Mouse (Mus musculus) kidney, adult 2 months (tissue): ENCODE measurements around the gene Hspa2. TPM values are rescaled to one million over a fixed set of nuclear protein-coding genes. Genes with fewer than 3 reads are reported as not detected.
A peak's percentile ranks its signal among the peaks of the same experiment; 100 is the strongest.
"Not testable (repeated sequence)": the region's sequence is repeated elsewhere in the genome, so short reads cannot be mapped to it uniquely, and the experiment has no call there.

Experiments used
- DNase-seq: peaks from one replicate; pipeline ENCODE4 v3.0.0; 2021
- H3K27ac ChIP-seq: fragments of 200-500 bp; 2 replicates; pipeline ENCODE4 v1.5.1; 2012; ENCODE audit warnings: low read depth, low read length, control low read depth, inconsistent platforms; ENCODE audit not compliant: insufficient read depth
- H3K27me3 ChIP-seq: fragments of 200-500 bp; replicated peaks from 2 replicates; pipeline ENCODE4 v1.6.1; 2012; ENCODE audit warnings: mild to moderate bottlenecking, moderate library complexity, low read length, inconsistent platforms; ENCODE audit not compliant: control insufficient read depth, insufficient read depth
- H3K36me3 ChIP-seq: fragments of 200-500 bp; 2 replicates; pipeline ENCODE4 v1.6.1; 2012; ENCODE audit warnings: mild to moderate bottlenecking, moderate library complexity, low read length, inconsistent platforms; ENCODE audit not compliant: control insufficient read depth, insufficient read depth
- H3K4me1 ChIP-seq: fragments of 200-500 bp; 2 replicates; pipeline ENCODE4 v1.6.1; 2011; ENCODE audit warnings: low read length; ENCODE audit not compliant: control insufficient read depth, insufficient read depth
- H3K4me3 ChIP-seq: fragments of 200-500 bp; 2 replicates; pipeline ENCODE4 v1.5.1; 2011; ENCODE audit warnings: mild to moderate bottlenecking, low read depth, low read length, control low read depth; ENCODE audit not compliant: insufficient read depth
- CTCF ChIP-seq: fragments of 200-500 bp; conservative IDR thresholded peaks from 2 replicates; pipeline ENCODE4 v1.5.1; 2011; ENCODE audit warnings: low read depth, mild to moderate bottlenecking, control low read depth, low read length, moderate library complexity, mixed read lengths; ENCODE audit not compliant: insufficient read depth, insufficient read length
- POLR2A ChIP-seq: fragments of 200-500 bp; IDR thresholded peaks from one replicate; pipeline ENCODE4 v1.6.1; 2011; ENCODE audit warnings: low read depth, low read length, control low read depth
- WGBS: fragments of 180-500 bp; shearing (Covaris S2); methylation state at CpG from one replicate; pipeline ENCODE4 v1.1.7; 2018; 5-methylcytosine and 5-hydroxymethylcytosine counted together
- polyA plus RNA-seq: library from polyadenylated mRNA; depleted of rRNA; stranded (reverse); fragments of >200 nt; gene quantifications from 2 replicates; pipeline ENCODE4 v1.2.3, GENCODE M21; 2012

Hspa2 gene
- polyA plus RNA-seq, 1 experiment = 11.8 TPM

DNA sequence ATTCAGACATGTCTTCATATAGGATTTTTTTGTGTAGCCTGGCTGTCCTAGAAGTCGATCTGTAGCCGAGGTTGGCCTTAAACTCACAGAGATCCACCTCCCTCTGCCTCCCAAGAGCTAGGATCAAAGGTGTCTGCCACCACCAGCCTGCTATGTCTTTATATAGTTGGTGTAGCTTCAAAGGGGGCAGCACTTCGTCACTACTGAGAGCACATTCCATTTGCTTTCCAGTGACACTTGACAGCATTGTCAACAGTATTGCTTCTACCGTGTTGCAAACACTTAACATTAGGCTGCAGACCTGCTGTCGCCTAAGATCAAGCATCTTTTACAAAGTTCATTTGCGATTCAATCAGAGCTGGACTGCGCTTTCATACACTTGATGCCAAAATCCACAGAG lies 30.1 kb downstream of the Hspa2 start:
- H3K4me3 ChIP-seq = no peak overlapping the region
- H3K27me3 ChIP-seq = no peaks in the 10 kb centered on the region
- H3K4me1 ChIP-seq = no peaks in the 10 kb centered on the region
- DNase-seq = no peak
- no peak overlapping the region for H3K27ac ChIP-seq
- no peak for TF ChIP-seq CTCF
- no peak for TF ChIP-seq POLR2A
- 60% methylated on average over 7 of the region's 7 CpGs for WGBS
- no peaks in the 10 kb centered on the region for H3K36me3 ChIP-seq

DNA sequence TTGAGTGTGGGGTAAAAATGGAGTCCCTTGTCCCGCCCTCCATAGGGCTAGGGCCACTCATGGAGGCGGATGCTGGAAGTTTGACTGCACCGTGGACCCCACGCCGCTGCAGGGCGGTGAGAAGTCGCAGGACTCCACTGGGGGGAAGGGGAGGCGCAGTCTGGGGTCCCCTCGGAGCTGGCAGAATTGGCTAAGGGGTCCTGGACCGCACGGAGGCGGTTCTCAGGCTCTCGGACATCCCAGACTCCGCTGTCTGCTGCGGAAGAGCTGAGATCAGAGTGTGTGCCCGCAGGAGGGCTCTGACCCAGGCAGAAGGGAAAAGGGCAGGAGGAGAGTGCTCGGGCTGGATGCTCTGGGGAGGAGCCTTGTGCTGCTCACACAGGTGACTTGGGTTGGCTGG lies 31.1 kb downstream of the Hspa2 start:
- no peak overlapping the region for H3K4me3 ChIP-seq
- no peaks in the 10 kb centered on the region for H3K4me1 ChIP-seq
- no peak overlapping the region for H3K27ac ChIP-seq
- no peak for TF ChIP-seq POLR2A
- no peak for TF ChIP-seq CTCF
- no peak for DNase-seq
- WGBS = 15% methylated on average over 17 of the region's 17 CpGs
- H3K36me3 ChIP-seq = no peaks in the 10 kb centered on the region
- no peaks in the 10 kb centered on the region for H3K27me3 ChIP-seq

DNA sequence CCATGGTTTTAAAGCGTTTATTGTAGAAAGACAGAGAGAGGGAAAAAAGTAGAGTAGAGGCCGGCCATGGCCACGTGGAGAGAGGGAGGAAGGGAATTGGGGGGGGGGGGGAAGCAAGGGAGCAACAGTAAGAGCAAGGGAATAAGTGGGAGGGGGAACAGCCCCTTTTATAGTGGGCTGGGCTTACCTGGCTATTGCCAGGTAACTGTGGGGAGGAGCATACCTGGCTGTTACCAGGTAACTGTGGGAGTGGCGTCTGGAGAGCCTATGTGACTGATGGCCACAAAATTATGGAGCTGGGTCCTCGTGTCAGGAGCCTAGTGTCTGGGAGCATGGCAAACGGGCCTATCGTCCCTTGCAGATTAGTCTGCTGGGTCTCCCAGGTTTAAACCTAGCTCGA lies 31.6 kb downstream of the Hspa2 start:
- no peak overlapping the region for H3K27ac ChIP-seq
- H3K36me3 ChIP-seq = no peaks in the 10 kb centered on the region
- H3K4me3 ChIP-seq = no peak overlapping the region
- DNase-seq = no peak
- TF ChIP-seq POLR2A = no peak
- TF ChIP-seq CTCF = no peak
- H3K4me1 ChIP-seq = no peaks in the 10 kb centered on the region
- no peaks in the 10 kb centered on the region for H3K27me3 ChIP-seq
- 46% methylated on average over 8 of the region's 8 CpGs for WGBS

DNA sequence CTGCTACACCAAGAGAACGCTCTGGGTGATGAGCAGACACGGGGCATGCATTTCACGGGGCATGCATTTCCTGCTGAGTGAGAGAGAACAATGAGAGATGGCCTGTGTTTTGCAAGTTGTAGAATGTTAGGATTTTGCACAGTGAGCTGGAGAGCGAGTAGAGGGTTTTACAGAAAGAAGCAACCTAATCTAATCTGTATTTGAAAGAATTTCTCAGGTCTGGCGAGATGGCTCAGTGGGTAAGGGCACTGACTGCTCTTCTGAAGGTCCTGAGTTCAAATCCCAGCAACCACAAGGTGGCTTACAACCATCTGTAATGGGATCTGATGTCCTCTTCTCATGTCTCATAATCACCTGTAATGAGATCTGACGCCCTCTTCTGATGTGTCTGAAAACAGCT lies 39.5 kb downstream of the Hspa2 start:
- not testable (repeated sequence) for H3K4me3 ChIP-seq, H3K27ac ChIP-seq, DNase-seq, H3K27me3 ChIP-seq, H3K36me3 ChIP-seq
- WGBS = 83% methylated on average over 6 of the region's 6 CpGs
- H3K4me1 ChIP-seq = peaks cover 15% of the 10 kb centered on the region

DNA sequence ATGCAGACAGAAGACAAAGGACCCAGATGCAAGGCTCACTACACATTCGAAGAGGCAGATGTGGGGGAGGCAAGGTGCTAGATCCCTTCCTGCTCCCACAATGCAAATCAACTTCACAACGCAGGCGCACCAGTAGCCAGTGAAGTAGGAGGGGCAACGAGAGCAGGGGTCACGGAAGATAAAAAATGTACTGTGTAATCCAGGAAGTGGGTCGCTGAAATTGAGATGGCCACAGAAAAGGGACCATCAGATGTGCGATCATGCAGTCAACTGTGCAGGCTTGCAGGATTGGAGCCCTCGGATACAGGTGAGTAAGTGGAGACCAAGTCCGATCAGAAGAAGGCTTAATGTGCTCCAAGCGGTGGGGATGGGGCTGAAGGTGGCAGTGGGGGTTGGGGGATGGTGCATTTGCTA lies 40.4 kb downstream of the Hspa2 start:
- TF ChIP-seq CTCF = no peak
- TF ChIP-seq POLR2A = no peak
- Histone ChIP-seq H3K4me1 (peaks cover 15% of the 10 kb centered on the region), H3K27me3 (no peaks in the 10 kb centered on the region), H3K4me3 (peak overlapping the region; percentile 53), H3K27ac (no peak overlapping the region), H3K36me3 (no peaks in the 10 kb centered on the region)
- WGBS = 39% methylated on average over 10 of the region's 10 CpGs
- peak; percentile 47 for DNase-seq

DNA sequence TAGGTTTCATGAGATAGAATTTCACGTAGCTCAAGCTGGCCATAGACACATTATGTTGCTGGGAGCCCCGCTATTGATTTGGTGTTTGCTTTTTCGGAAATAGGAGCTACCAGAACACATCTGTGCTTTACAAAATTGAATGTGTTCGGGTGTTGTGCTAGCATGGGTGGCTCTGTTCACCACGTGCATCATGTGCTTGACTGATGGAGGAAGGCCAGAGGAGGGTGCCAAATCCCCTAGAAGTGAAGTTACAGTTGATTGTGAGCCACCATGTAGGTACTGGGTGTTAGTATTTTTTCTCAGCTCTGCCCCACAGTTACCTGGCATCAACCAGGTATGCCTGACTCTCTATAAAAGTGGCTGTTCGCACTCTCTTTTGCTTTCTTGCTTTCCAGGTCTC lies 40.9 kb downstream of the Hspa2 start:
- 56% methylated on average over 6 of the region's 6 CpGs for WGBS
- no peak for TF ChIP-seq CTCF
- no peak for TF ChIP-seq POLR2A
- H3K4me1 ChIP-seq = peaks cover 15% of the 10 kb centered on the region
- DNase-seq = peak; percentile 16
- peak overlapping the region; percentile 53 for H3K4me3 ChIP-seq
- no peaks in the 10 kb centered on the region for H3K36me3 ChIP-seq
- H3K27me3 ChIP-seq = no peaks in the 10 kb centered on the region
- H3K27ac ChIP-seq = peak overlapping the region; percentile 70; the same call in 1 of the 2 replicates

DNA sequence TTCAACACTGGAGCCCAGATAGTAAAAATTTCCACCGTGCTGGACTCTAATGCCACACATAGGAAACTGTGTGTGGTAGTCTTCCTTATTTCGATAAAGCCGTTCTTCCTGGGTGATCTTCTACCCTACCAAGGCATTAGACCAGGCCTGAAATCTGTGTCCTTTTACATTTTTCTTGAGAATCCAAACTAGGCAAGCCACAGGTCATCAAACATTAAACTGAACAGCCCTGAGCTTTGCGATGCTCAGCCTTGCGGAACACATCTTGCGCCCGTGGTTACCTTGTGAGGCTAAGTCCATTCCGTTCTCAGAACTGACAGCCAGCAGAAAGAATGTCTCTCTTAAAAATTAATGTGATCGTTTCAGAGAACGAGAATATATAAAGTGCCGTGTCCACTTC lies 42.2 kb downstream of the Hspa2 start:
- H3K4me1 ChIP-seq = peaks cover 15% of the 10 kb centered on the region
- 31% methylated on average over 11 of the region's 11 CpGs for WGBS
- H3K4me3 ChIP-seq = no peak overlapping the region
- H3K27ac ChIP-seq = peak overlapping the region; percentile 92
- TF ChIP-seq POLR2A (no peak), CTCF (no peak)
- no peaks in the 10 kb centered on the region for H3K27me3 ChIP-seq
- no peaks in the 10 kb centered on the region for H3K36me3 ChIP-seq
- peak; percentile 92 for DNase-seq

DNA sequence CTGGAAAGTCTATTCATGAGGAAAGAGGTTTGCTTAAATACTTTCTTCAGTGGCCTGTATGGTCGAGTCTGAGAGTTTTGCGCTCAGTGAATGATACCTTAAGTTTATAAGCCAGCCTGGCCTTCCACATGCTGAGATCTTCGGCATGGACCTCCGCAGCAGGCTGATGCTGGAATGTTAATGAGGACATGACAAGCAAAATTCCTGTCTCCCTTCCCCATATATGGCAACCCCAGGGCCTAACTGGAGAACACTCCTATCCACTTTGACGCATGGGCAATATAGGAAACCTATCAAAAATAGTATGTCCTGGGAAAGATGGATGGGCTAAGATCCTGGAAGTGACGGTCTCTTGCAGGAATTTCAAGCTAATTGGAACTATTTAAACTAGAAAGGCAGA lies 44.2 kb downstream of the Hspa2 start:
- no peak for TF ChIP-seq POLR2A
- no peak for TF ChIP-seq CTCF
- no peaks in the 10 kb centered on the region; the same call in 1 of the 2 replicates for H3K27me3 ChIP-seq
- no peaks in the 10 kb centered on the region for H3K36me3 ChIP-seq
- 67% methylated on average over 6 of the region's 6 CpGs for WGBS
- peaks cover 15% of the 10 kb centered on the region for H3K4me1 ChIP-seq
- no peak overlapping the region for H3K27ac ChIP-seq
- no peak overlapping the region for H3K4me3 ChIP-seq
- DNase-seq = no peak
